Mouse (Mus musculus) left cerebral cortex, postnatal 10 days (tissue): ENCODE measurements around the gene Gpbp1. TPM values are rescaled to one million over a fixed set of nuclear protein-coding genes. Genes with fewer than 3 reads are reported as not detected.

Experiments
- DNase-seq, 2 experiments: peaks; one replicate each; pipeline ENCODE4 v3.0.0; 2021 to 2022; ENCODE audit warnings: low spot score in 2 of 2, mixed read lengths in 1 of 2; ENCODE audit errors: extremely low spot score in 1 of 2
- intact Hi-C: fragments of 180-260 bp; cut with DNase I; formaldehyde crosslinking; loops from one replicate; pipeline ENCODE4 v1.15.1; 2025
- total RNA-seq, 2 experiments: library from RNA; stranded (reverse); gene quantifications; 2 replicates each; pipeline ENCODE4 v1.2.3; 2021

Gene Gpbp1
- total RNA-seq, 2 experiments from 2014 or later, result 76.8 to 82.3 TPM

- DNase-seq, result no peak
- intact Hi-C loops, result no loop called here
Measured at GRCm38 (mm10) chr13:111391011-111391410, 98.9 kb downstream of the Gpbp1 start.

- intact Hi-C loops, result no loop called here
- no peak for DNase-seq
Measured at GRCm38 (mm10) chr13:111384011-111384985, 105.6 kb downstream of the Gpbp1 start.

Other genes with a start within 250 kb of the Gpbp1 start
- not detected for gene Actbl2, start 235.1 kb downstream of the Gpbp1 start, total RNA-seq
- not detected for gene Gm49496, start 59.8 kb upstream of the Gpbp1 start, total RNA-seq
- gene Gm10198, start 102.7 kb upstream of the Gpbp1 start, total RNA-seq, result not detected
- 10 to 100 TPM; 30.1 to 30.8 TPM for gene Mier3, start 190.9 kb upstream of the Gpbp1 start, total RNA-seq